Mouse (Mus musculus): Measurements from ENCODE around the gene Csnk1g2. TPM values are rescaled to one million over a fixed set of nuclear protein-coding genes. Genes with fewer than 3 reads are reported as not detected.
A peak's percentile ranks its signal among the peaks of the same experiment; 100 is the strongest.

The Csnk1g2 gene
- polyA plus RNA-seq, 1 experiment: 178 TPM

DNA sequence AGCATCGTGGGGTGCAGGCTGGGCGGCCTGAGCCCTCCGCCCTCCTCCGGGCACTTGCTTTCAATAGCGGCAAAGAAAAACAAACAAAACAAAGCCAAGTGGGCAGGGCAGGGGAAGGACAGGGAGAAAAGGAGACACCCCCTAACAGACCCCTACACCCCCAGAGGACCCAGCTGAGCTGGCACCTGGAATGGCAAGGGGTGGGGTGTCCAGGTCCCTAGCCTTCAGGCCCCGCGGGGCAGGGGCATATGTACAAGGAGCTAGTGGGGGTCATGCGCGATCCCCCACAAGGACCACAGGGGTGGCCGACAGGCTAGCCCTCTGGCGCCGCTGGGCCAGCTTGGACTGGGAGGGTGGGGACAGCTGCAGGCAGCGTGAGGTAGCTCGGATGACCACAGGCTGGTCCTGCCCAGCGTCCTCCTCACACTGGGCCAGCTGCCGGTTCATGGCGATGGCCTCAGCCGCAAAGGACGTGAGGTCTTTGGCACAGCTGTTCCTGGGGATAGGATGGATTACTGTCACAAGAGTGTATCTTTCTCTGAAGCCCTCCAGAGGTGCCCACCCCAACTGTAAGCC is 44.3 kb downstream of the Csnk1g2 start:
- peaks cover 6% of the 10 kb centered on the region for H3K79me2 ChIP-seq (ENCODE audit: control insufficient read depth, insufficient read depth)
- no peaks in the 10 kb centered on the region for H3K27me3 ChIP-seq (ENCODE audit: control insufficient read depth, insufficient read depth, insufficient read length)
- peak overlapping the region; percentile 49 for H3K4me2 ChIP-seq (ENCODE audit: low read depth)
- no peak overlapping the region for H3K4me3 ChIP-seq
- H3ac ChIP-seq (ENCODE audit: control insufficient read depth, insufficient read length): no peak overlapping the region
- TF ChIP-seq REST (IDR thresholded peaks at IDR 0.05; ENCODE audit: insufficient read depth, insufficient read length) (no peak), POLR2A (IDR thresholded peaks at IDR 0.05; ENCODE audit: insufficient read length, low read depth) (peak; percentile 38), TCF12 (IDR thresholded peaks at IDR 0.05; ENCODE audit: insufficient read depth, poor library complexity, severe bottlenecking) (peak; percentile 12), POLR2AphosphoS2 (IDR thresholded peaks at IDR 0.05; ENCODE audit: insufficient read length, low read depth) (peak; percentile 40), E2F4 (IDR thresholded peaks at IDR 0.05; ENCODE audit: insufficient read depth) (no peak), MYOD1 (IDR thresholded peaks at IDR 0.05; ENCODE audit: control insufficient read depth in 1 of 3, insufficient read length in 2 of 3, low read depth in 2 of 3) (peak; percentile 32 to 100 (median 96)), MAX (IDR thresholded peaks at IDR 0.05; ENCODE audit: low read depth) (no peak), TCF3 (IDR thresholded peaks at IDR 0.05; ENCODE audit: insufficient read length, low read depth) (peak; percentile 92), USF1 (IDR thresholded peaks at IDR 0.05; ENCODE audit: low read depth) (no peak), CEBPB (IDR thresholded peaks at IDR 0.05; ENCODE audit: insufficient read depth, poor library complexity, severe bottlenecking) (no peak), SRF (IDR thresholded peaks at IDR 0.05; ENCODE audit: control insufficient read depth, insufficient read length, low read depth) (peak; percentile 27), MYOG (IDR thresholded peaks at IDR 0.05; ENCODE audit: control insufficient read depth in 1 of 3, insufficient read depth in 1 of 3, insufficient read length in 2 of 3, low read depth in 2 of 3) (peak; percentile 94 to 100 (median 99))
- peaks cover 11% of the 10 kb centered on the region for H3K36me3 ChIP-seq (ENCODE audit: control insufficient read depth, insufficient read depth)

DNA sequence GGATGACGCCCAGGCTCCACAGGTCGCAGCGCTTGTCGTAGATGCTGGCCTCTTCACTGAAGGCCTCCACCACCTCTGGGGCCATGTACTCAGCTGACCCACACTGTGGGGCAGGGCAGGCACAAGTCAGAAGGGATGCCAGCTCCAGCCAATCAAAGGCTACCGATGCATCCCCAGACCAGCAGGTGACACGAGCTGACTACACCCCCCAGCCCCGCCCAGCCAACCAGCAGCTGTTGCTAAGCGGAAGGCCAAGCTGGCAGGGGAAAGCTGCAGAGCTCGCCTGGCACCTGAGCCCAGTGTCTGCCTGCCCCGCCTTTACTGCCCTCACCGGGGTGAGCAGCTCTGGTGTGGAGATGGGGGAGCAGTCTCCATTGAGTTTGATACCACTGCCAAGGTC is 46.0 kb downstream of the Csnk1g2 start:
- H3K27me3 ChIP-seq (ENCODE audit: control insufficient read depth, insufficient read depth, insufficient read length): no peaks in the 10 kb centered on the region
- peaks cover 11% of the 10 kb centered on the region for H3K36me3 ChIP-seq (ENCODE audit: control insufficient read depth, insufficient read depth)
- TF ChIP-seq USF1 (IDR thresholded peaks at IDR 0.05; ENCODE audit: low read depth) (no peak), MYOD1 (IDR thresholded peaks at IDR 0.05; ENCODE audit: control insufficient read depth in 1 of 3, insufficient read length in 2 of 3, low read depth in 2 of 3) (peak in 2 of 3 experiments; percentile 55 to 89), TCF3 (IDR thresholded peaks at IDR 0.05; ENCODE audit: insufficient read length, low read depth) (no peak), E2F4 (IDR thresholded peaks at IDR 0.05; ENCODE audit: insufficient read depth) (no peak), MAX (IDR thresholded peaks at IDR 0.05; ENCODE audit: low read depth) (no peak), POLR2AphosphoS2 (IDR thresholded peaks at IDR 0.05; ENCODE audit: insufficient read length, low read depth) (no peak), TCF12 (IDR thresholded peaks at IDR 0.05; ENCODE audit: insufficient read depth, poor library complexity, severe bottlenecking) (no peak), CEBPB (IDR thresholded peaks at IDR 0.05; ENCODE audit: insufficient read depth, poor library complexity, severe bottlenecking) (no peak), SRF (IDR thresholded peaks at IDR 0.05; ENCODE audit: control insufficient read depth, insufficient read length, low read depth) (no peak), MYOG (IDR thresholded peaks at IDR 0.05; ENCODE audit: control insufficient read depth in 1 of 3, insufficient read depth in 1 of 3, insufficient read length in 2 of 3, low read depth in 2 of 3) (peak in 2 of 3 experiments; percentile 59 to 93), POLR2A (IDR thresholded peaks at IDR 0.05; ENCODE audit: insufficient read length, low read depth) (no peak), REST (IDR thresholded peaks at IDR 0.05; ENCODE audit: insufficient read depth, insufficient read length) (no peak)
- peaks cover 21% of the 10 kb centered on the region for H3K79me2 ChIP-seq (ENCODE audit: control insufficient read depth, insufficient read depth)
- H3K4me3 ChIP-seq: no peak overlapping the region
- no peak overlapping the region for H3K4me2 ChIP-seq (ENCODE audit: low read depth)
- H3ac ChIP-seq (ENCODE audit: control insufficient read depth, insufficient read length): no peak overlapping the region

DNA sequence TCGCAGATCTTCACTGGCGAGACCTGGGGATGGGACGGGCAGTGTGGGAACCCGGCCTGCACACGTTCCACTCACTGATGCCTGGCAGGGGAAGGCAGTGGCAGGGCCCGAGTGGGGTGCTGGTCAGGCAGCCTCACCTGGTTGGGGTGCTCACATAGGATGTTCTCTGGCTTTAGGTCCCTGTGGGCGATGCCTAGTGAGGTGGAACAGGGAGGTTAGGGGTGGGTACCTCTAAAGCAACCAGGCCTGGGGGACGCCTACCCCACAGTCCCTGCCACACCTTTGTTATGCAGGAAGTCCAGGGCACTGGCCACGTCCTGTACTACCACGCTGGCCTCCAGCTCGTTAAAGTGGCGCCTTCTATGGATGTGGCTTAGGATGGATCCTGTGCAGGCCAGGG is 46.4 kb downstream of the Csnk1g2 start:
- Histone ChIP-seq H3K27me3 (ENCODE audit: control insufficient read depth, insufficient read depth, insufficient read length) (no peaks in the 10 kb centered on the region), H3K79me2 (ENCODE audit: control insufficient read depth, insufficient read depth) (peaks cover 25% of the 10 kb centered on the region), H3K36me3 (ENCODE audit: control insufficient read depth, insufficient read depth) (peaks cover 11% of the 10 kb centered on the region), H3K4me2 (ENCODE audit: low read depth) (no peak overlapping the region), H3ac (ENCODE audit: control insufficient read depth, insufficient read length) (no peak overlapping the region), H3K4me3 (no peak overlapping the region)
- no peak for TF ChIP-seq E2F4 (IDR thresholded peaks at IDR 0.05; ENCODE audit: insufficient read depth)
- peak; percentile 28 for TF ChIP-seq POLR2A (IDR thresholded peaks at IDR 0.05; ENCODE audit: insufficient read length, low read depth)

DNA sequence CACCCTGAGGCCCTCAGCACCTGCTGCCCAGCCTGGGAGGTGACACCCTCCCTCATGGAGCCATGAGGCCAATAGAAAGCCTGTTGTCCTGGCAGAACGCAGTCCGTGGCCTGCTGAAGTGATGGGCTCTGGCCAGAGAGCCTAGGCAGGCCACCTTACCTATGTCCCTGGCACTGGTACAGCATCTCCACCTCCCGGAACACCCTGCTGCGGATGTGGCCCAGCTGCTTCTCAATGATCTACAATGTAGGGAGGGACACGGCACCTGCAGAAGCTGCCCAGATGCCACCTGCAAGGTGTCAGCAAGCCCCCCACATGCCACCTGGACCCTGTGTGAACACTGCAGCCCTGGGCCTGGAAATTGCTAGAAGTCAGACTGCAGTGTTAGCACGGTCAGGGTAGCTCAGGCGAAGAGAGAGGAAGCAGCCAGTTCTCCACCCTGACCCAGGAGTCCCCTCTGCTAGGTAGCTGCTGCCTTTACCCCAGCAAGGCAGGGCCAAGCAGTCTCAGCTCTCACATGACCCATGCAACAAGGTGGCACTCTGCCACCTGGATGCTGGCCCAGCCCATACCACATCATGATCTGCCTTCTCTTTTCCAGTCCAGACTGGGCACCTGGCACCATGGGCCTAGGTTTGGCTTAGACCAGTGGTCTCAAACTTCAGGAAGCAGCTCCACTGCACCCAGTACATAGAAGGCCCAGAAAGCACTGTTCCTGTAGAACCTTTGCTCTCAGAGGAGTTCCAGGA is 47.3 kb downstream of the Csnk1g2 start:
- Histone ChIP-seq H3K36me3 (ENCODE audit: control insufficient read depth, insufficient read depth) (peaks cover 11% of the 10 kb centered on the region), H3ac (ENCODE audit: control insufficient read depth, insufficient read length) (no peak overlapping the region), H3K4me3 (no peak overlapping the region), H3K27me3 (ENCODE audit: control insufficient read depth, insufficient read depth, insufficient read length) (no peaks in the 10 kb centered on the region), H3K4me2 (ENCODE audit: low read depth) (no peak overlapping the region), H3K79me2 (ENCODE audit: control insufficient read depth, insufficient read depth) (peaks cover 34% of the 10 kb centered on the region)
- TF ChIP-seq POLR2A (IDR thresholded peaks at IDR 0.05; ENCODE audit: insufficient read length, low read depth): peak; percentile 3
- TF ChIP-seq MYOD1 (IDR thresholded peaks at IDR 0.05; ENCODE audit: control insufficient read depth in 1 of 3, insufficient read length in 2 of 3, low read depth in 2 of 3): peak in 1 of 3 experiments; percentile 11
- no peak for TF ChIP-seq MYOG (IDR thresholded peaks at IDR 0.05; ENCODE audit: control insufficient read depth in 1 of 3, insufficient read depth in 1 of 3, insufficient read length in 2 of 3, low read depth in 2 of 3)
- TF ChIP-seq TCF3 (IDR thresholded peaks at IDR 0.05; ENCODE audit: insufficient read length, low read depth): no peak
- TF ChIP-seq POLR2AphosphoS2 (IDR thresholded peaks at IDR 0.05; ENCODE audit: insufficient read length, low read depth): peak; percentile 8
- TF ChIP-seq SRF (IDR thresholded peaks at IDR 0.05; ENCODE audit: control insufficient read depth, insufficient read length, low read depth): no peak
- no peak for TF ChIP-seq REST (IDR thresholded peaks at IDR 0.05; ENCODE audit: insufficient read depth, insufficient read length)

Measured in myocyte (in vitro differentiated cells).